Mouse (Mus musculus): ENCODE results near the gene Zfp444.
A peak's percentile ranks its signal among the peaks of the same experiment; 100 is the strongest.

Zfp444 gene

DNA sequence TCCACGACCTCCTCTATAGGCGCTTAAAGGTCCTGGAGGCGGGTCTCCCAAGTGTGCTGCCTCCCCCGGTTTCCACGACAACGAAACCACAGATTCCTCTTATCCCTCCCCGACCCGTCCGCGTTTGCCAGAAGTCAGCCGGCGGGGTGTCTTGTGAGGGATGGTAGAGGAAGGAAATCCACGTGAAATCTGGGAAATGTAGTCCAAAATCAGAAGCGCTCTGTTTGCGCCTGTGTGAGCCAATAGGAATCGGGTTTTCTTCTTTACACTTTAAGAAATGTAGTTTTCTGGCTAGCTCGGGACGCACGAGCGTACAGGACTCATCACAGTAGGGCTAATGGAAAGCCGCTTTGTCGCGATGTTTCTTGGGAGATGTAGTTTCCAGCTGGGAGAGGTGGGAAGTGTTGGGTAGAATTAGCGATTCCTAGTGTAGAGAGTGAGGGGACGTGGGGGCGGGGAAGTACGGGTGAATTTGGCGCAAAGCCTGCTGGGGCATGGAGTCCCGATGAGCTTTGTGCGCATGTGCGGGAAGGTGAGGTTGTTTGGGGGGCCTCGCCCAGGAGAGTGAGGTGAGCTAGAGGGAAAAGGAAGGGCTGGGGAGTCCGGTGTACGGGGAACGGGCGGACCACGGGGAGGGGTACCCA is at the start of gene Zfp444:
Zfp444 (plus strand) TSS at position 221 of the 644 bp plus-strand sequence.
- DNase-seq: peak; percentile 99

DNA sequence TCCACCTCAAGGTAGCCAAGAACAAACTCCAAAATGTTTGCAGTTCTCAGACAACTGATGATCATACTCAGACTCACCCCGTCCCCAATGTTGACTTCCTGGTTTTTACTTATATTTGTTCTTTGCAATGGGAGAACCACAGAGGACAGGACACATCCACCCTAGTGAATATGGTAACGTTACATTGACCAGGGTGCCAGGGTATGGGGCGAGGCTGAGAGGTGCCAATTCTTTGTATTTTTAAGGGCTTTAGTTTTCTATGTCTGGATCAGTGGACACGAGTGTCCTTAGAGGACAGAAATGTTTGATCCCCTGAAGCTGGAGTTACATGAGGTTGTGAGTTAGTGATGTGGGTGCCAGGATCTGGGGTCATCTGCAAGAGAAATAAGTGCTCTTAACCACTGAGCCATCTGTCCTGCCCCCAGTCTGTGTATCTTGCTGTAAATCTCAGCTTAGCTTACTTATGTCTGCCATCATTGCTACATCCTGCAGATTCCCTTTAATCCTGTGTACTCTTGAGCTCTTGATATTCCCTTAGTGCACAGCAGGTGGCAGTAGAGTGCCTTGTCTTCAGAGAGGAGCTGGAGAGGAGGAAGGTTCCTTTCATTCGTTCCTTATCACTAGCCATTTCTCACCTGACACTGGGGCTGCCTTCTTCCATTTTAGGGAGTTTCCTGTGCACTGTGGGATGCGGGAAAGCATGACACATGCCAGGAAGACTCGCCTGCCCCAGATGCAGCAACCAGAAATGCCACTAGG is 45.2 kb upstream of the Zfp444 start:
- peak; percentile 78 for DNase-seq

DNA sequence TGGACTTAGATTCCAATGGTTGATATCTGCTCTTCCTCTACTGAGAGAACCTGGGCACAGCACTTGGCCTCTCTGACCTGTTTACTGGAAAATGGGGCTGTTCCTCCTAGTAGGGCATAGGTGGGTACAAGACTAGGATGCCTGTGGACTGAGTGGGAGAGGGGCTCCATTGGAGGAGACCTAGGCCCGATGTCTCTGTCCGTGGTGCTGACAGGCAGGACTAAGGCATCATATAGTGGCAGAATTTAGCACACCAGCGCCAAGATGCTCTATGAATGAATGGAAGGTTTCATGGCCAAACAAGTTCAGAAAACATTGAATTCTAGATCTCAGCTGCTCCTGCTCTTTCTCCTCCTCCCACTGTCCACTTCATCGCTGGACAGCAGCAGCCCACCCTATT is 41.7 kb upstream of the Zfp444 start:
- no peak for DNase-seq

DNA sequence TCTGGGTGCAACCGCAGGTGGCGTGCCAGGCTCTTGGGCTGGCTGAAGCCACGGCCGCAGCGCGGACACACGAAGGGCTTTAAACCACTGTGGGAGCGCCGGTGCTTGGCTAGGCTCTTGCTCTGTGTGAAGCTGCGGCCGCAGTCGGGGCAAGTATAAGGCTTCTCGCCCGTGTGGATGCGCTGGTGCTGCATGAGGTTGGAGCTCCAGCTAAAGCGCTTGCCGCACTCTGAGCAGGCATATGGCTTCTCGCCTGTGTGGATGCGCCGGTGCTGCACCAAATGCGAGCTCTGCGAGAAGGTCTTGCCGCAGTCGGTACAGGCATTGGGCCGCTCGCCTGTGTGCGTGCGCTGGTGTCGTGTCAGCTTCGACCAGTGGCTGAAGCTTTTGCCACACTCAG is 39.4 kb upstream of the Zfp444 start:
- DNase-seq: no peak

DNA sequence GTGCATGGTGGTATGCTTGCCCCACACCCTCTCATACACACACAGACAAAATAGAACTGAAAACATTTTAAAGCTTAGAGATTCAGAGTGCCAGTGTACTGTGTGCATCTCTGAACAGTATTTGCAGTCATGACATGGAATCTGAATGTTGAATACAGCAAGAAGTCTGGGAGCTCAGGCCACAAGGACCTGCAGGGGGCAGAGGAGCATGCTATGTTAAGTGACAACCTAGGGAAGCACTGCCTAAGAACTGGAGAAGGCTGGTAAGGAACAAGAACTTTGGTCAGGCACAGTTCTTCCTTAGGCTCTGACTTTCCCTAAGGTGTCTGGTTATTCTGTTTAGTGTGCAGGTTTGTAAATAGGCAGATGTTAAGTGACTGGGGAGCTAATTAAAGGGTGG is 35.5 kb upstream of the Zfp444 start:
- no peak for DNase-seq

DNA sequence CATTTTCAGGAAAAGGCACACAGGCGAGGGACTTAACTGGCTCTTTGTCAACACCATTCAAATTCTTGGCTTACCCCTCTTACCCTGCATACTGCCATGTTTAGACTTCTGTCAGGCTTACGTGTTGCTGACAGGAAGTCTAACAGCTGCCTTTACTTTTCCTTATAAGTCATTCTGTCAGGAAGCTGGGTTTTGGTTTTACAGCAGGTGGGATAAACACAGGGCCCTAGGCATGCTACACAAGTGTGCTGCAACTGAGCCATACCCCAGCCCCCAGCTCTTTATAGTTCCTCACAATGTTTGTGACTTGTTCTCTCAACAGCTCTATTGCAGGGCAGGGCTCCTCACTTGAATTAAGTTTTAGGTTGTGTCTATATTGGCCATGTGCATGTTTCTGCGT is 32.7 kb upstream of the Zfp444 start:
- DNase-seq: no peak

DNA sequence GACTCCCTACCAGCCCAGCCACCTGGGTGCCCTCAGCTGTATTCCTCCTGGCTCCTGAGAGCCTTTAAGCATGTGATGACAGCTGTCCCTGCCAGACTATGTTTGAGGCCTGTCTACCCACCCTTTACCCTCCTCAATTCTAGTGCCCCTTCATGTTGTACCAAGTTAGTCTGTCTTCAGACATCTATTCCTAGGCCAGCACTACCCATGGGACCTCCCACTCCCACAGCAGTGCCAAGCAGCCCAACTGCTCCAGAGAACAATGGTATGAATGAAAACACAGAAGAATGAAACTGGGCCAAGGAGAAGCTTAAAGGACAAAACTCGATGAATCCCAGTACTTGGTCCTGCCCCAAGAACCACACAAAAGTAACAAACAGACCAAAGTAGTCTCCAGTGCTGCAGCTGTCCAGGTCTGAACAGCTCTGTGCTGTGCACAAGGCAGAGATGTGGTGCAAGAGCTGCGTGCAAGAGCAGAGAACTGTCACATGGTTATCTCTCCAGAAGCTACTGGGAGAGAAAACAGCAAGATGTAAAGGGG is 28.0 kb upstream of the Zfp444 start:
- no peak for DNase-seq

DNA sequence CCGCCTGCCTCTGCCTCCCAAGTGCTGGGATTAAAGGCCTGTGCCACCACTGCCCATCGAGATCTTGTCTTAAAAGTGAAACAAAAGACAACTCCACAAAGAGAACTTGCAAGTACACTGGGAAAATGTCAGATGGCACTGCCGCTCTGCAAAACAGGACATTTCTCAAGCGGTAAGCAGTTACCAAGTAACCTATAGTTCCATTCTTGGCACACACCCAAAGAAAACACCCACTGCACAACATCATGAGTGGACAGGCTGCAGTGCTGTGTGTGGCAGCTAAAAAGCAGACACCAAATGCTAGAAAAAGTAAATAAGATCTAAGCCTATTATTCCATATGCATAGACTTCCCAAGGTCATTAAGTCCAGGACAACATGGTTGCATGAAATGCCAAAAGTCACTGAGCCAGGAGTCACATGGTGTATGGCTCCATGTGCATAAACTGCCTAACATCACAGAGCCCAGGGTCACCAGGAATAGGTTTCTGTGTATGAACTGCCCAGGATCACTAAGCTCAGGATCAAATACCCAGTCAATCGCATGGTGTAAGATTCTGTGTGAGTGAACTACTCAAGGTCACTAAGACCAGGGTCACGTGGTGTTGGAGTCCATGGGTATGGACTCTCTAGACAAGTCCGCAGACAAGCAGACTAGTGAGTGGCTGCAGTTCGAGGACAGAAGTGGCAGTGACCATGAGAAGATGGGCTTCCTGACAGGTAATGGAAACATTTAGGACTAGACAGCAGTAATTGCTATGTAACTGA is 26.4 kb upstream of the Zfp444 start:
- peak; percentile 43 for DNase-seq

DNA sequence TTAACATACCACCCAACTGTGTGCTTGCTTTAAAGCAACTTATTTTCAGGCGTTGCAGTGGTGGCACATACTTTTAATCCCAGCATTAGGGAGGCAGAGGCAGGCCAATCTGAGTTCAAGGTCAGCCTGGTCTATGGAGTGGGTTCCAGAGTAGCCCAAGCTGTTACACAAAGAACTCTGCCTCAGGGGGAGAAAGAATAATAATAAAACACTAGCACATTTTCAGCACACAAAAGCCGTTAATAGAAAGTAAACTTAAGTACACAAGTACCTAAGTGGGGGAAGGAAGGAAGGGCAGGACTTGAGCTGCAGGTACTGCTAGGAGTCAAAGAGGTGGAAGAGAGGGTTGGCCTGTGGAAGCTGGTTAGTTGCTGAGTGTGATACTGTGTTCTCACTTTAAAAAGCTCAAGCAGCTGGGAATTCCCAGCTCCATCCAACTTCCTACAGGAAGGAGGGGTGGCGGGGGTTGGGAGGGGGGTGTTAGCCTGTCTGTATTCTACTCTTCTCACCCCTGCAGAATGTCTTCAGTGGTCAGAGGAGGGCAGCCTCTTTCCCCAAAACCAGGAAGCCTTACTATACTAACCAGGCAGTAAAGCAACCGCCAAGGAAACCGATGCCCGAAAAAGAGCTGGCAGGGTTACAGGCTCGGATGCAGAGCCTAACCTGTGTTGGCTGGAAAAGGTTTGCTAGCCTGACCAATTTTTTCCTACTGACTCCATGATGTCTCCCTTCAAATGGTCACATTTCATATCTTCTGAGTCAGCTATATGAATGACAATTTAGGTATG is 25.6 kb upstream of the Zfp444 start:
- DNase-seq: no peak

DNA sequence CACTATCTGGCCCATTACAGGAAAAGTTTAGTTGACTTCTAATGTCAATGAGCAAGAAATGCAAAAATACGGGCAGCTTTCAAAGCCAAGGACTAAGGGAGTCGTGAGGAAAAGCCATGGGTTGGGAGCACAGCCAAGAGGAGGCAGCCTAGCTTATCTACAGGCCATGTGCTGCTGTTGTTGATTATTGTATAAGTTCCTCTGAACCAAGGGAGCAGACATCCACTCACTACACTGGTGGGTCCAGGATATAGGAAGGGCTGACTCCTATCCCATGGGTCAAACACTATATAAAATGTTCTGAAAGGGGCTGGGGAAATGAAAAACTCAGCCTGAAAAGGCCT is 25.1 kb upstream of the Zfp444 start:
- DNase-seq: no peak

DNA sequence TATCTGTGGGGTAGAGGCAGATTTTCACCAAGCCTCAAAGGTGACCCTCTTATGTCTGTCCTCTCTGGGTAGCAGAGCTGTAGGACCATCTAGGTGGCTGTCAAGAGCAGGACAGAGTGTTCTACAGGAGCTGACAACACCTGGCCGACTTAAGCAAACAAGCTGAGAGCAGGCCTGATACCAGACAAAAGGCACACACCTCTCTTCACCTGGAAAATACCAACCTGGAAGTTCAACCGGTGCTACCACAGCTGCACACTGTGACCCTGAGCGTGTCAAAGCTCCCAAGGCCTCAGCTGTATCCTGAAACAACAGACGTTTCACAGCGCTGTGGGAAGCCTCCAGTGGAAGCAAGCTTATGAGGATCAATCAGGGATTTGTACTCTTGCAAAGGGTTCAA is 24.3 kb upstream of the Zfp444 start:
- DNase-seq: no peak

DNA sequence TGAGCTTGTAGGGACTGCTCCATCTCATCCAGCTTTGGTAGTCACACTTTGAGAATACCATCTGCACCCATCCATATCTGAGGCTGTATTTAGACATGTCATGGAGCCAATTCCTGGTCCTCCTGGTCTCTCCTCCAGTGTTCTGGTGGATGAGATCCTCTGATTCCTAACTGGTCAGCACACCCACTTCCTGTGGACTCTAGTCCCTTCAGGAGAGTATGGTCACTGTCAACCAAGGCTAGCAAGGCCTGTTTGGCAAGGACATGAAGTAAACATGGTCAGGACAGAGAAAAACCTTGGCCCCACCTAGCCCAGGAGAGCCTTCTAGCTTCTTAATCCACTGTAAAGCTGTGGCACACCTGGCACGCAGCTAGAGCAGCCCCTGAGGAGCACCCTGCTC is 20.8 kb upstream of the Zfp444 start:
- no peak for DNase-seq

DNA sequence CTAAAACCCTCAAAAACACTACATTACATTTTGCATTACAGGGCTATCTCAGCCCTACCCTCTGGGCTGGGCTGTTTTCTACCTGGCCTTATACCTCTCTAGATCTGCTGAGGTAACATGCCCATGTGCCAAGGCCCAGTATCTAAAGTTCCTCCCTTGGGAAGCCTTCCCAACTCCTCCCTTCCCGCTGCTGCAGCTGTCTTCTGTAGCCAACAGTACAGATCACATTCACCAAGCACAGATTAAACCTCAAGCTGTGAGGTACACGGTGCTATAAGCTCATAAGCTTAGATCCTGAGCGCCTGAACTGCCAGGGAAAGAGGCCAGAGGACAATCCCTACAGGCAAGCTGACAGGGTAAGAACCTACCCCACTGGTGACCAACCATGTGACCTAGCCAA is 20.0 kb upstream of the Zfp444 start:
- no peak for DNase-seq

DNA sequence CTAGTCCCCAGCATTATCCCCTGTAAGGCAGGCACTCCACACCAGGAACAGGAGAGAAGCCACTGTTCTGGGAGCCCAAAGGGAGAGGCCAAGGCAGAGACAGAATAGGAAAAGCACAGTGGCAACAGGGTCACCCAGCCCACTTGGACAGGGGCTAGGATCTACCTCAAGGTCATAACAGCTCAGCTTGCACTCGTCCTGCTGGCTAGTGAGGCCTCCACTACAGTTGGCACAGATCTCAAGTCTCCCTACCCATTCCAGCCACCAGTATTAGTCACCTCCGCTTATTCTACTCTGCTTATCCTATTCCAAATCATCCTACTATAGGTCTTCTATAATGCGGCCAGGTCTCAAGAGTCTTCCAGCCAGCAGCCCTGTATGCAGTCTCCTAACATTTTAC is 18.9 kb upstream of the Zfp444 start:
- DNase-seq: no peak

DNA sequence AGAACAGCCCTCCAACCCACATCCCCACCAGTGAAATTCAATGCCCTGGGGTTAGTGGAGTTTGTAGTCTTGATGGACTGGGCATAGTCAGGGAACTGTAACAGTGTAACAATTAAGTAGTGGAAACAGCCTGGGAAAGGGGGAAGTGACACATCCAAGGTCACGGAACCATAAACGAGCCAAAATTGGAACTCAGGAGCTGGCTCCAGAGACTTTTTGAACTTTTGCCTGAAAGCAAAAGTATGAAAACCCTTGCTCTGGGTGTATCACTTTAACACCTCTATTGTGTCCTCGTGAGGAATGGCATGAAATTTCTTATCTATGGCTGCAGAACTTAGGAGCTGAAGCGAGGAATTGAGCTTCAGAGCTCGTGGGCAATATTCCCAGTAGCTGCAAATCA is 17.9 kb upstream of the Zfp444 start:
- no peak for DNase-seq

DNA sequence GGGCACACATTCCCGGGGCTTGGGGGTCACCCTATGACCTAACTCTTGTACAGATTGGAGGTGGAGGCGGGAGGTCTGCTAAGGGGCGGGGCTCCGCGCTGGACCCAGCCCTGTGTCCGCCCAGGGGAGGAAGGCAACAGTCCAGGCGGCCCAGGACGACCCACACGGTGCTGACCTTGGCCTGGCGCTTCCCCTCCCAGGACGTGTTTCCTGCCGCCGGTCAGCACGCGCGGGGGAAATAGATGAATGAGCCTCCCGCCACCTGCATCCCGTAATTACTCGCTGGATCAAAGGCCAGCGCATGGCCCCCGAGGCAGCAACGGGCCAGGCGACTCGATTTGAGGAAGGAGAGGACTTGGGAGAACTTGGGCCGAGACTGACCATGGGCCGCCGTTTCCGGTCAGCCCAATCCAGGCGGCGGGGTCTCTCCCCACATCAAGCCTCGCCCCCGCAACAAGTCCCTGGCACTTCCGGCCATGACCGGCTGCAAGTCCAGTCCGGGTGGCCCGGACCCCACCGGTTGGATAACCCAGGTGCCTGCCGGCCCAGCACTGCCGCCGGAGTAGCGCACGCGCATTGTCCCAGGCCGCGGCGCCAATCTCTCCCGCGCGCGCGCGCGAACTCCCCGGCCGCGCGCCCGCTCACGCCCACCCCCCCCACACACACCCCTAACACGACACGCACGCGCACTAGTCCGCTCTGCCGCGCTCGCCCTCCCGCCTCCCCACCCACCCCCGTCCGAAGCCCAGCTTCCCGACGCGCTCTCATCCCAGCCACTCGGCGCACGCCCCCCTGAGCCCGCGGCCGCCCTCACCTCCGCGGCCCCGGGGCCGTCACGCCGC is 16.8 kb upstream of the Zfp444 start:
- peak; percentile 91 for DNase-seq

DNA sequence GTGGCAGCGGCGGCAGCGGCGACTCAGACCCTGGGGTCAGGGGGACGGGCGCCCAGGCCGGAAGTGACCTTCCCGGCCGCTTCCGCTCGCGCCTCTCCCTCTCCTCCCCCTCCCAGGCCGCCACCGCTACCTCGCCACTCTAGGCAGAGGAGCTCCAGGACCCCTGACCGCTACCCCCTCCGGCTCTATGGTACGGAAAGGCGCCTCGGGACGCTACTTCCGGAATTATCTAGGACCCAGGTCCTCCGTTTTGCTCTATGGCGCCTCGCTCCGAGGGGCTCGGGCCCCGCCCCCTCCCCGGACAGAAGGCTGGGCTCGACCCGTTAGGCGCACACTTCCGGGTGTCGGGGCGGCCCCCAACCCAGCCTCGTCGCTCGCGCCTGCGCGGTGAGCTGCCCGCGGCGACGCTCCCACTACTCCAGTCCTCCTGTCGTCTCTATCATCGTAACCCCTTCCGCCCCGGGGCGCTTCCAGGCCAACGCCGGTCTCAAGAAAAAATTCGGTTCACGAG is 16.1 kb upstream of the Zfp444 start, which contains the start of gene Zfp787:
Zfp787 (minus strand) TSS at position 97 of the 511 bp plus-strand sequence.
- peak; percentile 96 for DNase-seq

DNA sequence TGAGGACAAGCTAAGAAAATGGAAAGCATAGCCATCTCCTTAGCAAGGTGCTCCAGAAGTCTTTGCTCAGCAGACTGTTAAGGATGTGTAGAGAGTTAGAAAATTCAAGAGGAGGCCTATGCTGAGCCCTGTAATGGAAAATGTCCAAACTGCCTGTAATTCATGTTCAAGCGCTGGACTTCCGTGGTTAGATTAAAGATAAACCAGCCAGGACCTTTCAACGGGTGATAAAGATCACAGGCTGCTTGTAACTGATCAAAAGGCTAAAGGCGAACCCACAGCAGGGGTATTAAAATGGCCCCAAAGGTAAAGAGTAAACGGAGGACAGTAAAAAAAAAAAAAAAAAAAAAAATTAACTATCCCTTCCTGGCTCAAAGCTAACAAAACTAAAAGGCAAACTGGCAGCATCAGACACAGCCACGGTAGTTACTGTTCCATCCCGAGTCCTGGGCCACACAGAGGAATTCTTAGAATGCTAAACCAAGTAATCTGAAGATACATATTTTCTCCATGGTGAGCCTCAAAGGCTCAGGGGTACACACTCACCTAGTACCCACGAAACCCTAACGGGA is 15.0 kb upstream of the Zfp444 start:
- peak; percentile 82 for DNase-seq

DNA sequence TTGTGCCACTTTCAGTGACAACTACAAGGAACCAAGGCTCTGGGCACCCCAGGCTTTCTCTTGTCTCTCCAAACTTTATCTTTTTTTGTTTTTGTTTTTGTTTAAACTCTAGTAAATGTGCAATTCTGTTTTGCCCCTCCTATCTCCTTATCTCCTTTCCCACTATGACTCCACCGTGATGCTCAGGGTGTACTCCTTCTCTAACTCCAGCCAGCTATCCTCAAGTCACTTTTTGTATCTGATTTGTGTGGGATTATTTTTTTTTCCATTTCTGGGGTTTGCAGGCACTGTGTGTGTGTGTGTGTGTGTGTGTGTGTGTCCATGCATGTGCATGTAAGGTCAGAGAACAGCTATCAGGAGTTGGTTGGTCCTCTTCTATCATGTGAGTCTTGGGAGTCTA is 14.5 kb upstream of the Zfp444 start:
- no peak for DNase-seq

DNA sequence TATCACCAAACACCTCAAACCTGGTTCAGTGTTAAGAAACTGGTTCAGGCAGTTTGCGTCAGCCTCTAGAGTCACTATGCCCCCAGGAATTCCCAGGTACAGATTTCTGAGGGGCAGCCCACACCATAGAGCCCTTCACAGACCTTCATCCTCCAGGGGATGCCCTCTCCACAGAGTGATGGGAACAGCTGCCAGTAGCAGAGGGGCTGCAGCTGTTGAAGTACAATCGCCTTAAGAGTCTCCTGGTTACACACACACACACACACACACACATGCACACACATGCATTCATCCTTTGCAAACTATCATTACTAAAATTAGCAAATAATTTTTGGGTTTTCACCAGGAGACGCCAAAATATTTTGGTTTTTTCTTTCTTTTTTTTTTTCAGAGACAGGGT is 12.4 kb upstream of the Zfp444 start:
- DNase-seq: no peak

DNA sequence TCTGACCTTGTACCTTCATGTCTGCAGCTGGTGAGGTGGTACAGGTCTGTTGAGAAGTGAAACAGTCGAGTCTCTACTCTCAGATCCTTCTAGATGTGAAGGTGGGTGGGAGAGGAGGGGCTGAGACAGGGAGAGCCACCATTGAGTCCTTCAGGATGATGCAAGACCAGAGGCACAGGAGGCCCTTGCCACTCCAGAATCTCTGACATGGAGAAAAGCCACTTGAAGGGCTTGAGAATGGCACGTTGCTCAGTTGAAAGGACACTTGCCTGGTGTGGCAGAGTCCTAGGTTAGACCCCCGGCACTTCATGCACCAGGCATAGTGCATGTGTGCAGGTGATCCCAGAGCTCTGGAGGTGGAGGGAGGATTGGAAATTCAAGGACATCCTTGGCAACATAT is 10.5 kb upstream of the Zfp444 start:
- DNase-seq: no peak

Data from kidney, adult 11 months (tissue).